Mouse (Mus musculus): ENCODE results near the gene Adgrg1.
"Not testable (repeated sequence)": the region's sequence is repeated elsewhere in the genome, so short reads cannot be mapped to it uniquely, and the experiment has no call there.

The Adgrg1 gene

GRCm38 (mm10) chr8:94996899-94997856 is 22.6 kb downstream of the Adgrg1 start:
- no peak for DNase-seq

GRCm38 (mm10) chr8:94997857-94998243 is 23.3 kb downstream of the Adgrg1 start:
- DNase-seq, result no peak

- DNase-seq, result no peak
These were observed 23.9 kb downstream of the Adgrg1 start for GRCm38 (mm10) chr8:94998431-94998830.

GRCm38 (mm10) chr8:94999004-94999403 is 24.5 kb downstream of the Adgrg1 start:
- DNase-seq, result no peak

- no peak for DNase-seq
These were observed 25.4 kb downstream of the Adgrg1 start for GRCm38 (mm10) chr8:94999956-95000355.

- DNase-seq, result no peak
These were observed 26.1 kb downstream of the Adgrg1 start for GRCm38 (mm10) chr8:95000684-95001083.

GRCm38 (mm10) chr8:95001165-95001564 is 26.6 kb downstream of the Adgrg1 start:
- DNase-seq, result no peak

GRCm38 (mm10) chr8:95001655-95002054 is 27.1 kb downstream of the Adgrg1 start:
- DNase-seq, result peak; percentile 62

GRCm38 (mm10) chr8:95002089-95002655 is 27.6 kb downstream of the Adgrg1 start:
- no peak for DNase-seq

GRCm38 (mm10) chr8:95012442-95012919 is 37.9 kb downstream of the Adgrg1 start:
- DNase-seq, result no peak

GRCm38 (mm10) chr8:95015866-95016265 is 41.3 kb downstream of the Adgrg1 start:
- no peak for DNase-seq

GRCm38 (mm10) chr8:95016684-95017083 is 42.1 kb downstream of the Adgrg1 start:
- DNase-seq, result no peak

- DNase-seq, result no peak
These were observed 42.9 kb downstream of the Adgrg1 start, which contains the start of gene Adgrg3 for GRCm38 (mm10) chr8:95017451-95017850. TSS of gene Adgrg3 (plus strand) at chr8:95017692.

- DNase-seq, result no peak
These were observed 43.6 kb downstream of the Adgrg1 start for GRCm38 (mm10) chr8:95017969-95018635.

- DNase-seq, result no peak
These were observed 45.8 kb downstream of the Adgrg1 start for GRCm38 (mm10) chr8:95020293-95020777.

- no peak for DNase-seq
These were observed 46.3 kb downstream of the Adgrg1 start for GRCm38 (mm10) chr8:95020821-95021220.

GRCm38 (mm10) chr8:95023201-95023600 is 48.6 kb downstream of the Adgrg1 start:
- no peak for DNase-seq

- DNase-seq, result no peak
These were observed 49.8 kb downstream of the Adgrg1 start for GRCm38 (mm10) chr8:95024387-95024786.

- no peak for DNase-seq
These were observed 50.9 kb downstream of the Adgrg1 start for GRCm38 (mm10) chr8:95025421-95025820.

GRCm38 (mm10) chr8:95028391-95028790 is 53.8 kb downstream of the Adgrg1 start:
- DNase-seq, result not testable (repeated sequence)

GRCm38 (mm10) chr8:95037106-95037925 is 62.8 kb downstream of the Adgrg1 start:
- DNase-seq, result no peak

All from cerebellum, adult 11 months (tissue).